Mouse (Mus musculus) telencephalon, adult 2 months (tissue): ENCODE results near the gene Kremen2.
"Not testable (repeated sequence)": the region's sequence is repeated elsewhere in the genome, so short reads cannot be mapped to it uniquely, and the experiment has no call there.

Experiments
- DNase-seq: peaks from one replicate; pipeline ENCODE4 v3.0.0-alpha.2; 2011; ENCODE audit warnings: low read depth, low spot score

Gene Kremen2

GRCm38 (mm10) chr17:23745301-23746251, at the start of gene Kremen2:
Gene Kremen2 (minus strand): TSS chr17:23745833.
- DNase-seq, result no peak

DNA sequence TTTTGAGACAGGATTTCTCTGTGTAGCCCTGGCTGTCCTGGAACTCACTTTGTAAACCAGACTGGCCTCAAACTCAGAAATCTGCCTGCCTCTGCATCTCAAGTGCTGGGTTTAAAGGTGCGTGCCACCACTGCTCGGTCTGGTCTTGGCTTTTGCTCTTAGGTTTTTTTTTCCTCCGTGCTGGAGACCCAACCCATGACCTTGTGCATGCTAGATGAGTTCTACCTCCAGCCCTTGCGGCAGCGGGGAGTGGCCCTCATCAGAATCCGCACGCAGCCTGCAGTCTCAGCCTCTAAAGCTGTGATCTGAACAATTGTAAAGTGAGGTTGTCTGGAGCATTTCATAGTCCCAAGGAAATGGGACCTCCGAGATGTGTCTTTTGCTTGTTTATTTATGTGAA, 49.7 kb upstream of the Kremen2 start:
- no peak for DNase-seq

GRCm38 (mm10) chr17:23791079-23791357, 45.4 kb upstream of the Kremen2 start:
- no peak for DNase-seq

GRCm38 (mm10) chr17:23790269-23791078, 44.8 kb upstream of the Kremen2 start, which contains the start of gene Srrm2:
Gene Srrm2 (plus strand): TSS chr17:23790532.
- no peak for DNase-seq

DNA sequence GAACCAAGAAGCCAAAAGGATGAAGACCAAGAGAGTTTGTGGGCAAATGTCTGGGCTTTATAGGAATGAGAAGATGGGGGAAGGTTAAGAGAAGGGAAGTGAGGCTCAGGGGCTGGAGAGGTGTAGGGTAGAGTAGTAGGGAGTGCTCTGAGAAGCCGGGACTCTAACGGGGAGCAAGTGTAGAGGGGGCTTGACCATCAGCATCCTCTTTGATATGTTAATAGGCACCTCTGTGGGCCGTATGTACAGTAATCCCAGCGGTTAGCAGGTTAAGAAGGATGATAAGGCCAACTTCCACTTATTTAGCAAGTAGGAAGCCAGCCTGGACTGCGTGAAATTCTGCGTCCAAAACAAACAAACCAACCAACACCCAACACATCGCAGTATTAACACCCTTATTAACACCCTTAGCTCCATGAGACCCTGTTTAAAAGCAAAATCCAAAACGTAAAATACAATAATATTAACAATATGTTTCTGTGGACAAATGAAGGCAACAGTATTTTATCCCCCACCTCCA, 44.2 kb upstream of the Kremen2 start:
- DNase-seq, result no peak

DNA sequence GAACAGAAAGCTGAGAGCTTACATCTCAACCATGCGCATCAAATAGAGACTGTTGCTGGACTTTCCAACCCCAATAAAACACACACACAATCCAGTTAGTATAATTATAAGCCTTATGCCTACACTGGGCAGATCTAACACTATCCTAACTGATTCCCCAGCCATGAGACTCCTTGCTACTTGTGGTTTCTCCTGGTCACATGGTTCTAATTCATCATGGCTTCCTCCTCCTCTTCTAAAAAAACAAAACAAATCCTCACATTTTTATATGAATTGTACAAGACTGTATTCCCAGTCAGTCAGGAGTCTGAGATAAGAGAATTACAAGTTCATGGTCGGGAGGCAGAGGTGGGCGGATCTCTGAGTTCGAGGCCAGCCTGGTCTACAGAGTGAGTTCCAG, 43.3 kb upstream of the Kremen2 start:
- DNase-seq, result no peak

GRCm38 (mm10) chr17:23786510-23786931, 40.9 kb upstream of the Kremen2 start:
- no peak for DNase-seq

DNA sequence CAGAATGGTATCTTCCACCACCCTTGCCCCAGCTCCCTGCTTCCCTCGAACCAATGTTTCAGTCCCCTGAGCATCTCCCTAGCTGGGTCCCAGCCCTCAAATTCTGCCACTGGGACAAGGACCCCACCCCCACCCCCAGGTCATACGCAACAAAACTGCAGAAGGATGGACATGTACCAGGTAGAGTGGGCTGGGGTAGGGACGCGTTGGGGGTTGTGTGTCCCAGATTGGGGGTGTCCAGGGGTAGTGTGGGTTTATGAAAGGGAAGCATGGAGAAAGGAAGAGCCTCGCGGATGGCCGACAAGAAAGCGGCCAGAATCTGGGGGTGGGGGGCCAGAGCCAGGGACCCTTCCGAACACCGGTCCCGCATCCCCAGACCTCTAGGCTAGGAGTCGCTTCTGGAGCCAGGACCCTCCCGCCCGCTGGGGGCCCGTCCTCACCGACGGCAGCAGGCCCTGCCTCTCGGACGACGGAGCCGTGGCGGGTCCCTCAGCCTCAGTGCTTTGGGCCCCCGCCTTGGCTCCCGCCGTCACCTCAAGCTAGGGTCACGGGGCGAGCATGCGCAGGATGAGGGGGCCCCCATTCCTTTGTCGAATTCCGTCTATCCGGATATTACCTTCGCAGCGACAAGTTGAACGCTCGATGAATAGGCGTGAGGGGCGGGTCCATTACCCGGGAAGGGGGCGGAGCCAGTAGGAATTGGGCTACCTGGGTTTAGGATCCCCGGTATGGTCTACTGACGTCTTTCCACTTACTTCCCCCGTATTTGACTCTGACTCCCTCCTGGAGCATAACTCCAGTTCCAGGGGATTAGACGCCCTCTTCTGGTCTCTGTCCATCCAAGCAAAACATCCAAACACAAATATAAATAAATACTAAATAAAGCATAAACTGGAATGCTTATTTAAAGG, 40.2 kb upstream of the Kremen2 start, which contains the start of gene Flywch2:
Flywch2 (minus strand) TSS at position 521 of the 911 bp plus-strand sequence.
- peak; percentile 91 for DNase-seq

DNA sequence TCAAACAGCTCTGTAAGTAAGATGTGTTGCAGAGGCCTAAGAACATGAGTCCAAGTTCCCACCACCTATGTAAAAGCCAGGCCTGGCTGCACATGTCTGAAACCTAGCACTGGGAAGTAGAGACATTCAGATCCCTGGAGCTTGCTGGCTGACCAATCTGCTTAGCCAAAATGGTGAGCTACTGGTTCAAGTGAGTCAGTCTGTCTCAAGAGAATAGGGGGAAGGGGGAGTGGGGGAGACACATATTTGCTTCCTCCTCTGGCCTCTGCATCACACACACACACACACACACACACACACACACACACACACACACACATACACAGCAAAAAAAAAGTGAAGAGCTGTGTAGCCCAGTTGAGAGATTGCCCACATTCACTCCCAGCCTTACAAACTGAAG, 37.7 kb upstream of the Kremen2 start:
- no peak for DNase-seq

DNA sequence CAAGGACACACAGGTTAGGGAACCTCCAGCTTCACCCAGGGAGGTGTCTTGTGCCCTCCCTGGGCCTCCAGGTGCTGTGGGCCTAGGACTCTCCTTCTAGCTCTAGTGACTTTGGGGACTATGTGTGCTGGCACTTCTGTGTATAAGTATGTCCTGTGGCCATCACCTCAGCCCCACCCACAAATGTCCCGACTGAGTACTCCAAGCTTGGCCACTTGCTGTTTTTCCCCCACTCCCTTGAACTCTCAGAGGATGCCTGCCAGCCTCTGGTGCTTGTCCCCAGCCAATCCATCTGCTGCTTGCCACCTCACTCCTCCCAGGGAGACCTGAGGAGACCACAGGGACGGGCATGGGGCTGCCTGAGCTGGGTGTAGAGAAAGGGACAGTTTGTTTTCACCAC, 32.8 kb upstream of the Kremen2 start:
- no peak for DNase-seq

DNA sequence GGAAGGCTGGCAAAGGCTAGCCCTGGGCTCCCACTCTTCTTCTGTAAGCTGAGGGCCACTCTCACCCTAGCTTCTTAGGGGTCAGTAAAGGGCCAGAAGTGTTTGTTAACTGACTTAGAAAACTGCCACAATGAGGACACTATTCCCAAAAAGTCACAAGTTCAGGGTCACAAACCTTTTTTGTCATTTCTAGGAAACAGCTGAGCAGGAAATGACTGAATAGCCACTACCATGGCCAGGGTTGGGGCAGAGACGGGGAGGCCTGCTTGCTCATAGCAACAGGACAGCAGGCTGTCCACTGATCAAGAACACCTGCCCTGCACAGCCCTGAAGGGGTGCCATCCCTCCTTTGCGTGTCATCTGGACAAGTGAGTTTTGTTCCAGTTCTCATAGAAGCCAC, 31.5 kb upstream of the Kremen2 start:
- DNase-seq, result no peak

DNA sequence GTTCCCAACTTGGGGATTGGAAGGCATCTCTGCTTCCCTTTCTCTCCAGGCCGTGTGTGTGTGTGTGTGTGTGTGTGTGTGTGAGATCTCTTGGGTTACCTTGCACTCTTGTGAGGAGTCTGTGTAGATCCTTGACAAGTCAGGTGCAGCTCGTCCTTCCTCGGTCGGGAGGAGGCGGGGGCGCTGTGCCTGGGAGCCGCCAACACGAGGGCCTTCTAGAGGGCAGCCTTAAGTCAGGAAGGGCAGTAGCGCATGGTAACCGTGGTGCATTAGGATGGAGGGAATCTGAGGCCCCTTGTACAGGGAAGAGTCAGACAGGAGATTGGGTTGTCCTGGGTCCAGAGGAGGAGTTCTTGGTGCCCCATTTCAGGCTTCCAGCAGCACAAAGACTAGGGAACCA, 30.6 kb upstream of the Kremen2 start:
- DNase-seq, result no peak

- peak; percentile 38 for DNase-seq
These were observed 28.5 kb upstream of the Kremen2 start for GRCm38 (mm10) chr17:23774090-23774489.

- no peak for DNase-seq
These were observed 28.0 kb upstream of the Kremen2 start for GRCm38 (mm10) chr17:23773676-23774075.

DNA sequence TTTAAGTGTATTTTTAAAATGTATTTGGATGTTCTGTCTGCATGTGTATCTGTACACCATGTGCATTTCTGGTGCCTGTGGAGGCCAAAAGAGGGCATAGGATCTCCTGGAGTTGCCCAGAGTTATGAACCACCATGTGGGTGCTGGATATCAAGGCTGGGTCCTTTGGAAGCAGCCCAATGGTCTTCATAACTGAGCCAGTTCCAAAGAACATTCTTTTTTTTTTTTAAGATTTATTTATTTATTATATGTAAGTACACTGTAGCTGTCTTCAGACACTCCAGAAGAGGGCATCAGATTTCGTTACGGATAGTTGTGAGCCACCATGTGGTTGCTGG, 26.6 kb upstream of the Kremen2 start:
- DNase-seq, result not testable (repeated sequence)

GRCm38 (mm10) chr17:23771284-23772218, 25.9 kb upstream of the Kremen2 start, which contains the start of gene Flywch1:
Gene Flywch1 (minus strand): TSS chr17:23771602.
- DNase-seq, result peak; percentile 99

GRCm38 (mm10) chr17:23770896-23771283, 25.3 kb upstream of the Kremen2 start:
- DNase-seq, result peak; percentile 23

- no peak for DNase-seq
These were observed 24.9 kb upstream of the Kremen2 start for GRCm38 (mm10) chr17:23770493-23770892.

DNA sequence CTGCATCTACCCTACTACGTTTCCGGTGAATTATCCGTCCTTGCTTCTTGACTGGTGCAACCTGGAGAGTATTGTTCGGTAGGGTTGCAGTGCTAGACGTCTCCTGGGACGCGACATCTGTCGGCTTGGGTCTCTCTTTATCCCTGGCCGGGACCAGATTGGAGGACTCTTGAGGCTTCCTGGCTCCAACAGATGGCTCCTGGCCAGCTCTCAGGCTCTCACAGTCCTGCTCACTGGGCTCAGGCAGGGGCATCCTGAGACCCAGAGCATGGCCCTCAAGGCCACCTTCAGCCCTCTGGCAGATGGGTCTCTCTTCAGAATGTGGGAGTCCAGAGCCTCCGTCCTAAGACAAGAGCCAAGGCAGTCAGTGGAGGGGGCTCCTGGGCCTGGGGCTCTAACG, 17.3 kb upstream of the Kremen2 start:
- DNase-seq, result no peak

DNA sequence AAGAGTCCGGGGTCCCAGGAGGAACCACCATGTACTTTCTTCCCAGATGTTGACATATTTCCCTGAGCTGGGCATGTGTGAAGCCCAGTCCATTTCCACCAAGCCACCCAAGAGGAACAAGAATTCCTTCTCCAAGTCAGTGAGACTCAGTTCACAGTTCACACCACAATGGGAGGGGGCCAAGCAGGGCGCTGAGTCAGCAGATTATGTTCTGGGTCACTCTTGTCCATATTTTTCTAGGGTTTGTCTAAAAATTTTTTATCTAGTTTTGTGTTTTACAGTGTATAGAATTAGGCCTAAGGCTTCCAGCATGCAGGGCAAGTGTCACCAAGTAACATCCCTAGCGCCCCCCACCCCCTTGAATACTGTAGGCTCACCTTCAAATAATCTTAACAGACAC, 15.5 kb upstream of the Kremen2 start:
- no peak for DNase-seq
